Mouse (Mus musculus) myocyte (in vitro differentiated cells): Measurements from ENCODE around the gene Senp2.

ENCODE experiments used
- CEBPB ChIP-seq: IDR thresholded peaks from 2 replicates; pipeline ENCODE4 v1.6.1; 2011; ENCODE audit warnings: mild to moderate bottlenecking, moderate library complexity; ENCODE audit not compliant: poor library complexity, insufficient read depth, severe bottlenecking
- E2F4 ChIP-seq: IDR thresholded peaks from one replicate; pipeline ENCODE4 v1.6.1; 2011; ENCODE audit warnings: mild to moderate bottlenecking, control low read depth, moderate library complexity; ENCODE audit not compliant: insufficient read depth
- MAX ChIP-seq: IDR thresholded peaks from one replicate; pipeline ENCODE4 v1.6.1; 2011; ENCODE audit warnings: low read depth, mild to moderate bottlenecking, control low read depth
- MYOD1 ChIP-seq, 3 experiments: IDR thresholded peaks; one replicate each; pipeline ENCODE4 v1.6.1; 2011; ENCODE audit warnings: control low read depth in 2 of 3, low read depth in 2 of 3, mild to moderate bottlenecking in 2 of 3, moderate library complexity in 1 of 3; ENCODE audit not compliant: insufficient read length in 2 of 3, control insufficient read depth in 1 of 3
- MYOG ChIP-seq, 3 experiments: IDR thresholded peaks; one replicate each; pipeline ENCODE4 v1.6.1; 2011; ENCODE audit warnings: control low read depth in 2 of 3, low read depth in 2 of 3, mild to moderate bottlenecking in 2 of 3; ENCODE audit not compliant: insufficient read length in 2 of 3, control insufficient read depth in 1 of 3, insufficient read depth in 1 of 3
- POLR2A ChIP-seq: IDR thresholded peaks from one replicate; pipeline ENCODE4 v1.6.1; 2011; ENCODE audit warnings: low read depth, mild to moderate bottlenecking, control low read depth, moderate library complexity; ENCODE audit not compliant: insufficient read length
- POLR2AphosphoS2 ChIP-seq: IDR thresholded peaks from one replicate; pipeline ENCODE4 v1.6.1; 2011; ENCODE audit warnings: low read depth, control low read depth; ENCODE audit not compliant: insufficient read length
- REST ChIP-seq: IDR thresholded peaks from one replicate; pipeline ENCODE4 v1.6.1; 2011; ENCODE audit warnings: mild to moderate bottlenecking, control low read depth, moderate library complexity; ENCODE audit not compliant: insufficient read depth, insufficient read length
- SRF ChIP-seq: IDR thresholded peaks from one replicate; pipeline ENCODE4 v1.6.1; 2011; ENCODE audit warnings: low read depth; ENCODE audit not compliant: control insufficient read depth, insufficient read length
- TCF12 ChIP-seq: IDR thresholded peaks from one replicate; pipeline ENCODE4 v1.6.1; 2011; ENCODE audit warnings: mild to moderate bottlenecking, control low read depth; ENCODE audit not compliant: poor library complexity, insufficient read depth, severe bottlenecking
- TCF3 ChIP-seq: IDR thresholded peaks from one replicate; pipeline ENCODE4 v1.6.1; 2011; ENCODE audit warnings: low read depth, control low read depth; ENCODE audit not compliant: insufficient read length
- USF1 ChIP-seq: IDR thresholded peaks from one replicate; pipeline ENCODE4 v1.6.1; 2011; ENCODE audit warnings: low read depth, mild to moderate bottlenecking, control low read depth, moderate library complexity

DNA sequence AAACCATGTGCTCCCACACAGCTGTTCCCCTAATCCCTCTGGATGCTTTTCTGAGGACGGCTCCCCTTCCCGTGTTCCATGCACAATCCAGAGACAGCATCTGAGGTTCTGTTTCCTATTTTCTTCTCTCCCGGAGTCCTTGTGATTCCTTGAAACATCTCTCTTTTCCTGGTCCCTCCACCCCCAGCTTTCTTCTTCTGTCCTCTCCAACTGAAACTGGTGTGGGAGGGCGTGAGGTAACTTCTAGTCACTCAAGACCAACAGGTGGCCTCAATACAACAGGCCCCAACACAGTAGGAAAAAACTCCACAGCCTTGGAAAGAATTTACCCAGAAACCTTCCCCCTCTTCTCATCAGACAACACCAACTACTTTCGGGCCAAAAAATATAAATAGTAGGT lies 31.9 kb upstream of the Senp2 start:
- TF ChIP-seq POLR2A (no peak), MAX (no peak), USF1 (no peak), TCF12 (no peak), CEBPB (no peak), MYOD1 (IDR thresholded peaks at IDR 0.05; ENCODE audit: control insufficient read depth in 1 of 3, insufficient read length in 2 of 3, low read depth in 2 of 3) (peak in 1 of 3 experiments; percentile 7), MYOG (IDR thresholded peaks at IDR 0.05; ENCODE audit: control insufficient read depth in 1 of 3, insufficient read depth in 1 of 3, insufficient read length in 2 of 3, low read depth in 2 of 3) (no peak), E2F4 (no peak), REST (no peak), POLR2AphosphoS2 (no peak), TCF3 (no peak), SRF (no peak)
